10 mouse cellular contexts compared by ENCODE assay signal in genomic region chr13:34715437-34715838, GRCm38 (mm10). TPM values are rescaled to one million over a fixed set of nuclear protein-coding genes. Genes with fewer than 3 reads are reported as not detected.
A peak's percentile ranks its signal among the peaks of the same experiment; 100 is the strongest.
DNase-seq lines count a peak whose midpoint lies in the region; ATAC-seq and TF ChIP-seq lines count a peak whose summit lies in the region.
"Had no signal": no experiment of that assay in that cellular context is flagged by ENCODE, and none has a peak within 500 bp of the region (broad histone marks: within the 10 kb centered on the region; RNA-seq: fewer than 3 reads in every experiment).

No protein-coding gene starts in this region.

- no peak overlapping the region for H3K4me3 ChIP-seq in midbrain, embryonic 15.5 days
- H3K4me3 ChIP-seq in midbrain, embryonic 14.5 days (replicated peaks; ENCODE audit: low read depth, low read length), result no peak overlapping the region
- no peak overlapping the region for H3K4me3 ChIP-seq in embryonic fibroblast, embryonic 13.5 days (ENCODE audit: insufficient read depth, low read length)
- H3K4me3 ChIP-seq in hindbrain, embryonic 13.5 days, result no peak overlapping the region
- H3K4me3 ChIP-seq: limb, embryonic 12.5 days had no signal

- H3K4me2 ChIP-seq in midbrain, embryonic 15.5 days, result no peak overlapping the region
- no peak overlapping the region for H3K4me2 ChIP-seq in midbrain, embryonic 14.5 days (ENCODE audit: low read length)
- H3K4me2 ChIP-seq in hindbrain, embryonic 13.5 days, result no peak overlapping the region
- H3K4me2 ChIP-seq: limb, embryonic 12.5 days had no signal

- 35% methylated on average over 7 of the region's 7 CpGs for WGBS in midbrain, embryonic 15.5 days
- whole genome bisulfite sequencing in midbrain, embryonic 14.5 days, result 36% methylated on average over 7 of the region's 7 CpGs
- 52% methylated on average over 7 of the region's 7 CpGs for WGBS in hindbrain, embryonic 13.5 days

- no peaks in the 10 kb centered on the region for H3K9me3 ChIP-seq in midbrain, embryonic 15.5 days
- H3K9me3 ChIP-seq in midbrain, embryonic 14.5 days (ENCODE audit: control insufficient read depth, low read length), result no peaks in the 10 kb centered on the region
- H3K9me3 ChIP-seq in hindbrain, embryonic 13.5 days, result no peaks in the 10 kb centered on the region
- H3K9me3 ChIP-seq: limb, embryonic 12.5 days had no signal

- H3K36me3 ChIP-seq in midbrain, embryonic 15.5 days (replicated peaks), result no peaks in the 10 kb centered on the region
- H3K36me3 ChIP-seq in midbrain, embryonic 14.5 days (ENCODE audit: control insufficient read depth, insufficient read depth, low read length), result no peaks in the 10 kb centered on the region
- no peaks in the 10 kb centered on the region for H3K36me3 ChIP-seq in hindbrain, embryonic 13.5 days
- H3K36me3 ChIP-seq: limb, embryonic 12.5 days had no signal

- H3K4me1 ChIP-seq in midbrain, embryonic 15.5 days, result no peaks in the 10 kb centered on the region
- peaks cover 9% of the 10 kb centered on the region; the same call in 1 of the 2 replicates for H3K4me1 ChIP-seq in midbrain, embryonic 14.5 days (ENCODE audit: control insufficient read depth, insufficient read depth, low read length)
- peaks cover 21% of the 10 kb centered on the region for H3K4me1 ChIP-seq in embryonic fibroblast, embryonic 13.5 days (ENCODE audit: control insufficient read depth, insufficient read depth, low read length)
- H3K4me1 ChIP-seq in hindbrain, embryonic 13.5 days (replicated peaks), result peaks cover 18% of the 10 kb centered on the region
- H3K4me1 ChIP-seq: limb, embryonic 12.5 days had no signal

- H3K27me3 ChIP-seq in midbrain, embryonic 15.5 days (replicated peaks), result no peaks in the 10 kb centered on the region
- H3K27me3 ChIP-seq in midbrain, embryonic 14.5 days (ENCODE audit: control insufficient read depth, insufficient read depth, low read length), result no peaks in the 10 kb centered on the region
- H3K27me3 ChIP-seq in hindbrain, embryonic 13.5 days, result no peaks in the 10 kb centered on the region
- H3K27me3 ChIP-seq: limb, embryonic 12.5 days had no signal

- no peak for DNase-seq in midbrain, embryonic 14.5 days
- DNase-seq in layer of hippocampus, adult 8-10 months (ENCODE audit: low spot score in 2 of 2), result peak; percentile 27 to 44
- DNase-seq in right cerebral cortex, postnatal 10 days (ENCODE audit: low spot score in 2 of 2), result peak; percentile 58 to 73
- DNase-seq in kidney, postnatal 10 days, result no peak
- no peak for DNase-seq in cerebellum, adult 8-10 months

- H3K9ac ChIP-seq in midbrain, embryonic 15.5 days, result no peak overlapping the region
- no peak overlapping the region for H3K9ac ChIP-seq in midbrain, embryonic 14.5 days (replicated peaks; ENCODE audit: low read length)
- no peak overlapping the region for H3K9ac ChIP-seq in hindbrain, embryonic 13.5 days
- H3K9ac ChIP-seq: limb, embryonic 12.5 days had no signal

- TF ChIP-seq POLR2A in embryonic fibroblast, embryonic 13.5 days (IDR thresholded peaks at IDR 0.05; ENCODE audit: low read depth, low read length), result 0 out of 2 replicates have a peak, but pooled peaks have one; percentile 40

- no peak for TF ChIP-seq CTCF in embryonic fibroblast, embryonic 13.5 days (IDR thresholded peaks at IDR 0.05; ENCODE audit: borderline replicate concordance, insufficient read depth, low read length)

- no peak overlapping the region for H3K27ac ChIP-seq in midbrain, embryonic 15.5 days
- H3K27ac ChIP-seq in midbrain, embryonic 14.5 days (replicated peaks; ENCODE audit: low read depth, low read length), result no peak overlapping the region
- peak overlapping the region; percentile 64 for H3K27ac ChIP-seq in embryonic fibroblast, embryonic 13.5 days (ENCODE audit: insufficient read depth, low read length)
- H3K27ac ChIP-seq in hindbrain, embryonic 13.5 days, result no peak overlapping the region
- H3K27ac ChIP-seq: limb, embryonic 12.5 days had no signal

- ATAC-seq in midbrain, embryonic 15.5 days (replicated peaks), result peak; percentile 63; the same call in 1 of the 2 replicates
- ATAC-seq in midbrain, embryonic 14.5 days (ENCODE audit: low FRiP score, low TSS enrichment), result no peak
- no peak for ATAC-seq in hindbrain, embryonic 13.5 days (ENCODE audit: low FRiP score)

RNA-seq across cellular contexts. Expression of gene Fam50b, which starts 19.2 kb away (rescaled TPM):
- 0.13 TPM in 1 of 2 replicates, not detected in the other for polyA plus RNA-seq in midbrain, embryonic 15.5 days (2015; fragmentation: Nextera tagmentation; extraction: Ambion mirVana)
- not detected in 2 replicates for polyA plus RNA-seq in midbrain, embryonic 14.5 days (2014; fragmentation: Nextera tagmentation; extraction: Ambion mirVana)
- polyA plus RNA-seq in embryonic fibroblast, embryonic 13.5 days (2011; ENCODE audit: insufficient read length, low read depth, missing spikeins), result not detected in 2 replicates
- not detected for total RNA-seq in layer of hippocampus, adult 8-10 months (2022)
- polyA plus RNA-seq in hindbrain, embryonic 13.5 days (2015; fragmentation: Nextera tagmentation; extraction: Ambion mirVana), result not detected in 2 replicates
- polyA plus RNA-seq: limb, embryonic 12.5 days; stomach, embryonic 14.5 days had no signal

Comparison
In these comparisons a context has a peak if more than half of its experiments do, and no peak if none do; other contexts are left out.
1. DNase-seq: peak in layer of hippocampus, adult 8-10 months (2 of 2) and right cerebral cortex, postnatal 10 days (2 of 2); none in midbrain, embryonic 14.5 days (single experiment), kidney, postnatal 10 days (single experiment) and cerebellum, adult 8-10 months (single experiment).